Mouse (Mus musculus) liver, adult 2 months (tissue): Measurements from ENCODE around the gene Akr1b8.

ENCODE experiments used
- CTCF ChIP-seq: fragments of 200-500 bp; IDR thresholded peaks from 2 replicates; pipeline ENCODE4 v1.5.1; 2011; ENCODE audit warnings: low read depth, low read length, control low read depth
- POLR2A ChIP-seq: fragments of 200-500 bp; IDR thresholded peaks from 2 replicates; pipeline ENCODE4 v1.6.1; 2011; ENCODE audit warnings: low read length, control low read depth; ENCODE audit not compliant: insufficient read depth; ENCODE audit errors: extremely low read depth

DNA sequence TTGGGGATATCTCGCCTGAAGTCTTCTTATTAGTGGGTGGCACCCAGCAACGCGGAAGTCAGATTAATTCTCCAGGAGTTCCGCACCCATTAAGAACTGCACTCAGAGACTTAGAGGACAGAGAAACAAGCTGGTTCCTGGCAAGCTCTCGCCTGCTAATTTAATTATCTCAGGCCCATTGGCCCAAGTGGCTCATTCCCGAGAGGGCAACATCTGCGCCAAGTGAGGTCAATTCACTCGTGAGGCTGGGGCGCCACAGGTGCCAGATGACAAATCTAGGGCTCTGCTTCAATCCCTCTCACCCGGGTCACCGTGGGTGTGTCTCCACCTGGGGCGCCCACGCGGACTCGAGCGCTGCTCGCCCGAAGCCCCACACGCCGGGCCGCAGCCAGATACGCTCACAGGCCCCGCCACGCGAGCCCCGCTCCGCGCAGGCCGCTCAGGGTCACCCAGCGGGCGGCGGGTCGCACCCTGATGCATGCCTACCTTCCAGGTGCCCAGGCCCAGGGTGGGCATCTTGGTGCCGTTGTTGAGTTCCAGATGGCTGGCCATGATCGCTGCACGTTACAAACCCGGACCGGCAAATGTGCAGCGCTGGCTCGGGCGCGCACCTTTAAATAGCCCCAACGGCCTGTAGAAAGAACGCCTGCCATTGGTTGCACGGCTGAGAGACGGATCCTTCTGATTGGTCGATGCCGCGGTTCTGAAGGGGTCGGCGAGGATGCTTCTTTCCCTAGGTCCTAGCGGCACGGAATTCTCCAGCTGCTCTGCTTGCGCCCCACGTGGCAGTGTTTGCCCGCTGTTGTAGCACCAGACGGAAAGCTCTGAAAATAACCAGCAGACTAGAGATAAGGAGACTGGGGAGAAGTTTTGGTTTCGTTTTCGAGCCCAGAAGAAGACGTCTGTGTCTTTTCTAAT is 36.8 kb upstream of the Akr1b8 start, which contains the start of gene Akr1b3:
- peak; percentile 44 for TF ChIP-seq CTCF
- TF ChIP-seq POLR2A: no peak
